In genomic region chr6:82604791-82605190, GRCm38 (mm10) we compare ENCODE assay signal across 18 mouse cellular contexts.
A peak's percentile ranks its signal among the peaks of the same experiment; 100 is the strongest.
DNase-seq lines count a peak whose midpoint lies in the region; ATAC-seq and TF ChIP-seq lines count a peak whose summit lies in the region.
"Had no signal": no experiment of that assay in that cellular context is flagged by ENCODE, and none has a peak within 500 bp of the region (broad histone marks: within the 10 kb centered on the region; RNA-seq: fewer than 3 reads in every experiment).

No protein-coding gene starts in this region.

- H3K4me1 ChIP-seq in hindbrain, embryonic 11.5 days (replicated peaks; ENCODE audit: control insufficient read depth, insufficient read depth, low read length): no peaks in the 10 kb centered on the region
- H3K4me1 ChIP-seq in hindbrain, embryonic 14.5 days (replicated peaks; ENCODE audit: control insufficient read depth, insufficient read depth, low read length): peaks cover 14% of the 10 kb centered on the region; the same call in 1 of the 2 replicates
- H3K4me1 ChIP-seq in midbrain, postnatal 0 days (ENCODE audit: insufficient read depth, low read length): peaks cover 6% of the 10 kb centered on the region; the same call in 1 of the 2 replicates
- H3K4me1 ChIP-seq in midbrain, embryonic 13.5 days (replicated peaks): peaks cover 14% of the 10 kb centered on the region
- peaks cover 18% of the 10 kb centered on the region for H3K4me1 ChIP-seq in forebrain, embryonic 13.5 days
- H3K4me1 ChIP-seq: neural tube, embryonic 12.5 days had no signal

- DNase-seq in hindbrain, embryonic 11.5 days (ENCODE audit: low spot score): peak; percentile 4
- DNase-seq in hindbrain, embryonic 14.5 days (ENCODE audit: low spot score): no peak
- peak; percentile 36 for DNase-seq in midbrain, postnatal 0 days (ENCODE audit: low spot score)
- peak; percentile 53 for DNase-seq in retina, postnatal 7 days (ENCODE audit: low read depth, low spot score)
- DNase-seq in frontal cortex, postnatal 10 days (ENCODE audit: low spot score in 2 of 2): no peak
- DNase-seq: cerebellum, adult 9-10 months; gastrocnemius, postnatal 10 days; heart, adult 2 months; heart, postnatal 4 days; kidney, adult 8-10 months; layer of hippocampus, adult 9-11 months; lung, adult 18-20 months; lung, postnatal 36 days; right cerebral cortex, postnatal 14 days had no signal

- TF ChIP-seq CTCF in midbrain, postnatal 0 days (IDR thresholded peaks at IDR 0.05): no peak

- H3K9ac ChIP-seq in hindbrain, embryonic 11.5 days (ENCODE audit: low read depth, low read length): no peak overlapping the region
- no peak overlapping the region for H3K9ac ChIP-seq in hindbrain, embryonic 14.5 days
- no peak overlapping the region for H3K9ac ChIP-seq in midbrain, postnatal 0 days (replicated peaks; ENCODE audit: low read length, poor library complexity, severe bottlenecking)
- H3K9ac ChIP-seq in midbrain, embryonic 13.5 days (replicated peaks): no peak overlapping the region
- no peak overlapping the region for H3K9ac ChIP-seq in forebrain, embryonic 13.5 days
- H3K9ac ChIP-seq: neural tube, embryonic 12.5 days had no signal

- H3K27me3 ChIP-seq in hindbrain, embryonic 11.5 days (ENCODE audit: control insufficient read depth, insufficient read depth, low read length): no peaks in the 10 kb centered on the region
- H3K27me3 ChIP-seq in hindbrain, embryonic 14.5 days (ENCODE audit: control insufficient read depth, insufficient read depth, low read length): no peaks in the 10 kb centered on the region
- no peaks in the 10 kb centered on the region for H3K27me3 ChIP-seq in midbrain, postnatal 0 days (ENCODE audit: insufficient read depth, low read length)
- H3K27me3 ChIP-seq in midbrain, embryonic 13.5 days: no peaks in the 10 kb centered on the region
- H3K27me3 ChIP-seq in forebrain, embryonic 13.5 days: no peaks in the 10 kb centered on the region
- H3K27me3 ChIP-seq: neural tube, embryonic 12.5 days had no signal

- no peak overlapping the region for H3K27ac ChIP-seq in hindbrain, embryonic 11.5 days (ENCODE audit: low read depth, low read length)
- H3K27ac ChIP-seq in hindbrain, embryonic 14.5 days: no peak overlapping the region
- H3K27ac ChIP-seq in midbrain, postnatal 0 days (ENCODE audit: low read depth, low read length): no peak overlapping the region
- no peak overlapping the region for H3K27ac ChIP-seq in midbrain, embryonic 13.5 days
- no peak overlapping the region for H3K27ac ChIP-seq in forebrain, embryonic 13.5 days
- H3K27ac ChIP-seq: heart, adult 2 months; neural tube, embryonic 12.5 days had no signal

- H3K4me2 ChIP-seq in hindbrain, embryonic 11.5 days (replicated peaks; ENCODE audit: low read depth, low read length): no peak overlapping the region
- no peak overlapping the region for H3K4me2 ChIP-seq in hindbrain, embryonic 14.5 days (replicated peaks)
- no peak overlapping the region for H3K4me2 ChIP-seq in midbrain, postnatal 0 days (ENCODE audit: low read depth, low read length, poor library complexity, severe bottlenecking)
- no peak overlapping the region for H3K4me2 ChIP-seq in midbrain, embryonic 13.5 days (replicated peaks)
- no peak overlapping the region for H3K4me2 ChIP-seq in forebrain, embryonic 13.5 days
- H3K4me2 ChIP-seq: liver, embryonic 11.5 days; neural tube, embryonic 12.5 days had no signal

- H3K36me3 ChIP-seq in hindbrain, embryonic 11.5 days (ENCODE audit: control insufficient read depth, insufficient read depth, low read length): no peaks in the 10 kb centered on the region
- H3K36me3 ChIP-seq in hindbrain, embryonic 14.5 days (replicated peaks; ENCODE audit: control insufficient read depth, insufficient read depth): no peaks in the 10 kb centered on the region
- no peaks in the 10 kb centered on the region for H3K36me3 ChIP-seq in midbrain, postnatal 0 days (ENCODE audit: insufficient read depth, low read length)
- no peaks in the 10 kb centered on the region for H3K36me3 ChIP-seq in midbrain, embryonic 13.5 days
- H3K36me3 ChIP-seq in forebrain, embryonic 13.5 days (ENCODE audit: poor library complexity, severe bottlenecking): no peaks in the 10 kb centered on the region
- H3K36me3 ChIP-seq: neural tube, embryonic 12.5 days had no signal

- no peak for ATAC-seq in hindbrain, embryonic 11.5 days (ENCODE audit: low FRiP score)
- no peak for ATAC-seq in hindbrain, embryonic 14.5 days (ENCODE audit: low FRiP score)
- ATAC-seq in midbrain, postnatal 0 days (ENCODE audit: low FRiP score): no peak
- no peak for ATAC-seq in midbrain, embryonic 13.5 days
- ATAC-seq in forebrain, embryonic 13.5 days: peak; percentile 41; the same call in 1 of the 2 replicates

- H3K4me3 ChIP-seq in hindbrain, embryonic 11.5 days (ENCODE audit: low read depth, low read length): no peak overlapping the region
- no peak overlapping the region for H3K4me3 ChIP-seq in hindbrain, embryonic 14.5 days (replicated peaks; ENCODE audit: low read length)
- no peak overlapping the region for H3K4me3 ChIP-seq in midbrain, postnatal 0 days (ENCODE audit: low read depth, low read length)
- no peak overlapping the region for H3K4me3 ChIP-seq in midbrain, embryonic 13.5 days (replicated peaks)
- no peak overlapping the region for H3K4me3 ChIP-seq in forebrain, embryonic 13.5 days
- H3K4me3 ChIP-seq: heart, adult 2 months; neural tube, embryonic 12.5 days had no signal

- 82% methylated on average over 8 of the region's 8 CpGs for WGBS in hindbrain, embryonic 11.5 days
- 61% methylated on average over 8 of the region's 8 CpGs for WGBS in hindbrain, embryonic 14.5 days
- WGBS in midbrain, postnatal 0 days: 49% methylated on average over 8 of the region's 8 CpGs
- WGBS in midbrain, embryonic 13.5 days: 45% methylated on average over 8 of the region's 8 CpGs
- WGBS in forebrain, embryonic 13.5 days: 27% methylated on average over 8 of the region's 8 CpGs

- no peaks in the 10 kb centered on the region for H3K9me3 ChIP-seq in hindbrain, embryonic 11.5 days (ENCODE audit: control insufficient read depth, low read length)
- no peaks in the 10 kb centered on the region; the same call in 1 of the 2 replicates for H3K9me3 ChIP-seq in hindbrain, embryonic 14.5 days (ENCODE audit: control insufficient read depth, low read length)
- no peaks in the 10 kb centered on the region for H3K9me3 ChIP-seq in midbrain, postnatal 0 days (ENCODE audit: low read length)
- no peaks in the 10 kb centered on the region for H3K9me3 ChIP-seq in midbrain, embryonic 13.5 days
- H3K9me3 ChIP-seq in forebrain, embryonic 13.5 days (replicated peaks): no peaks in the 10 kb centered on the region
- H3K9me3 ChIP-seq: neural tube, embryonic 12.5 days had no signal

Comparison
In these comparisons a context has a peak if more than half of its experiments do, and no peak if none do; other contexts are left out.
1. DNase-seq: peak in hindbrain, embryonic 11.5 days (single experiment), midbrain, postnatal 0 days (single experiment) and retina, postnatal 7 days (single experiment); none in hindbrain, embryonic 14.5 days (single experiment) and frontal cortex, postnatal 10 days (0 of 2).